Mouse (Mus musculus): Measurements from ENCODE around the gene Prkn. TPM values are rescaled to one million over a fixed set of nuclear protein-coding genes. Genes with fewer than 3 reads are reported as not detected.

Gene Prkn
- polyA plus RNA-seq, 1 experiment from 2014 or later: 2.4 TPM

DNA sequence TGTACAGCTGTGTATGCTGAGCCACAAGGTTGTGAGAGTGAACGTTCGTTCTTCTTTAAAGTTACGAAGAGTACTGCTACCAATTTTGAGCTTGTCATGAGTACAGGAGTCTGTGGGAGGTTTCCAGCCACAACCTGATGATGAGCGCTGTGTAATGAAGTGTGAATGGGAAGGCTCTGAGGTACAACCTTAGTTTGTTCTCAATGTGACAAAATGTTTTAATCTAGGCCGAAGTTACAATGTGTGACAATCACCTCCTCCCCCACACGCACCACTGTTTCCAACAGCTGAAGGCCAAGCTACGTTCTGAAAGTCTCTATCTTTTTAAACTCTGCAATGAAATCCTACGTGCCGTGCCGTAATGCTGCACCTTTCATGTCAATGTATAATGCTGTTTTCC is 1262.1 kb downstream of the Prkn start:
- H3K27ac ChIP-seq: no peak overlapping the region
- 97% methylated on average over 10 of the region's 10 CpGs for WGBS
- H3K27me3 ChIP-seq: no peaks in the 10 kb centered on the region
- no peaks in the 10 kb centered on the region for H3K4me1 ChIP-seq
- peaks cover 5% of the 10 kb centered on the region; the same call in 1 of the 2 replicates for H3K9me3 ChIP-seq (replicated peaks)
- no peak overlapping the region for H3K4me2 ChIP-seq (replicated peaks)
- no peak overlapping the region for H3K9ac ChIP-seq
- H3K4me3 ChIP-seq: no peak overlapping the region
- no peak for ATAC-seq (ENCODE audit: low FRiP score)
- no peaks in the 10 kb centered on the region for H3K36me3 ChIP-seq

DNA sequence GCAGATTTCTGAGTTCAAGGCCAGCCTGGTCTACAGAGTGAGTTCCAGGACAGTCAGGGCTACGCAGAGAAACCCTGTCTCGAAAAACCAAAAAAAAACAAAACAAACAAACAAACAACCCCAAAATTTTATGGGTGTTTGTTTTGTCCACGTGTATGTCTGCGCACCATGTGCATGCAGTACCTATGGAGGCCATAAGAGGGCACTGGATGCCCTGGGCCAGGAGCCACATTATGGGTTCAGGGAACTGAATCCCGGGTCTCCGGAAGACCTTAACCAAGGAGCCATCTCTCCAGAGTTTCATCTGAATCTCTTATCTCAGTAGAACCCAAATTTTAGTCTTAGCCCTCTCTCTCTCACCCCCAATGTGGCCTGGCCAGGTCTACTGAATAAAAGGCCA is 1263.6 kb downstream of the Prkn start:
- no peak overlapping the region for H3K4me2 ChIP-seq (replicated peaks)
- ATAC-seq (ENCODE audit: low FRiP score): no peak
- 81% methylated on average over 6 of the region's 6 CpGs for WGBS
- no peak overlapping the region for H3K4me3 ChIP-seq
- H3K27ac ChIP-seq: no peak overlapping the region
- no peaks in the 10 kb centered on the region for H3K27me3 ChIP-seq
- no peaks in the 10 kb centered on the region for H3K36me3 ChIP-seq
- H3K9ac ChIP-seq: no peak overlapping the region
- H3K9me3 ChIP-seq (replicated peaks): peaks cover 5% of the 10 kb centered on the region; the same call in 1 of the 2 replicates
- no peaks in the 10 kb centered on the region for H3K4me1 ChIP-seq

DNA sequence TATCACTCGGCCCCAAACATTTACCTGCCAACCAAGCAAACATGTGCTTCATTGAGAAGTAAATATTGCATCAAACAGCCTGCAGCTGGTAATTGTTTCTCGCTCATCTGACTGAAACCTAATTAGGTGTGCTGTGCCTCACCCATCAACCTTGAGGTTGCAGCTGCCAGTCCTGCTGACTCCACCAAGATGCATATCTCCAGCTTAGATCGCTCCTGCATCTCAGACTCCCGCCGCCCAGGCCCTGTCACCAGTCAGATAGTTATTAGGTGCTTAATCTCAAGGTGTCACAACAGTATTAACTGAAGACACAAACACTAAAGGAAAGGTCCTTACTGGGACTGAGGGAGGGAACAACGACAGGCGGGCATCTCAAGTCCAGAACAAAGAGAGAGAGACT is 1264.1 kb downstream of the Prkn start:
- H3K36me3 ChIP-seq: no peaks in the 10 kb centered on the region
- H3K4me1 ChIP-seq: no peaks in the 10 kb centered on the region
- no peaks in the 10 kb centered on the region for H3K27me3 ChIP-seq
- no peak overlapping the region for H3K9ac ChIP-seq
- H3K9me3 ChIP-seq (replicated peaks): peaks cover 5% of the 10 kb centered on the region; the same call in 1 of the 2 replicates
- H3K4me3 ChIP-seq: no peak overlapping the region
- no peak for ATAC-seq (ENCODE audit: low FRiP score)
- 91% methylated on average over 7 of the region's 7 CpGs for WGBS
- no peak overlapping the region for H3K4me2 ChIP-seq (replicated peaks)
- H3K27ac ChIP-seq: no peak overlapping the region

DNA sequence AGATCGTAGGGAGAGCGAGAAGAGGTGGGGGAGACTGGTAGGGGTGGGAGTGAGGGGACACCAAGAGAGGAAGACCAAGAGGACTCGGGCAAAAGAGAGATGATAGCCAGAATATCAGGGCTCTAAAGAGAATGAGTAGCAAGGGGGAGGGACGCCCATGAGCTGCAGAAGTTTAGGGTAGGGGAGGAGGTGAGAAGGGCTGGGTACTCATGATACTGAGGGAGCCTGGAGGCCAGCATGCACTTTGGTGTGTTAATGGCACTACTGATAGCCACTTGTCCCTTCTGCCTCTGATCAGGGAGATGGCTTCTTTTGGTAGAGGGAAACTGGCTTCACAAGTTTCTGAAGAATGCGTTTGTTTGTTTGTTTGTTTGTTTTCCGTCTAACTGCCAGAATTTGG is 1264.5 kb downstream of the Prkn start:
- Histone ChIP-seq H3K27ac (no peak overlapping the region), H3K4me2 (replicated peaks) (no peak overlapping the region), H3K9me3 (replicated peaks) (peaks cover 4% of the 10 kb centered on the region; the same call in 1 of the 2 replicates), H3K4me3 (no peak overlapping the region), H3K36me3 (no peaks in the 10 kb centered on the region), H3K27me3 (no peaks in the 10 kb centered on the region), H3K9ac (no peak overlapping the region), H3K4me1 (no peaks in the 10 kb centered on the region)
- 84% methylated on average over 6 of the region's 6 CpGs for WGBS
- no peak for ATAC-seq (ENCODE audit: low FRiP score)

DNA sequence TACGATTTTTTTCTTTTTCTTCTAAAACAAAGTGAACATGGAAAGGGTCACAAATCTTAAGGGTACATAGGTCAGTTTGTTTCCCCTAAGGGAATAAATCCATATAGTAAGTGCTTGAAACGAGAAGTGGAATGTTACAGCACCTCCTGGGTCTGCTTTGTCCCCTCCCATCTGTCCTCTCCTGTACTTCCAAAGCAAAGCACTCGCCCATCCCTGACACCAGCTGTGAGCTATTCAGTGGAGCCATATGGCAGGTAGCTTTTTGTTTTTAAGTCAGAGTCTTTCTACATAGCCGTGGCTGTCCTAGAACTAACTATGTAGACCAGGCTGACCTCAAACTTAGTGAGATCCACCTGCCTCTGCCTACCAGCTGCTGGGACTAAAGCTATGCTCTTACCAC is 1266.1 kb downstream of the Prkn start:
- no peak overlapping the region for H3K4me3 ChIP-seq
- WGBS: 52% methylated on average over 4 of the region's 4 CpGs
- H3K4me1 ChIP-seq: no peaks in the 10 kb centered on the region
- no peak overlapping the region for H3K4me2 ChIP-seq (replicated peaks)
- no peaks in the 10 kb centered on the region for H3K27me3 ChIP-seq
- no peak overlapping the region for H3K9ac ChIP-seq
- no peak overlapping the region for H3K27ac ChIP-seq
- no peak for ATAC-seq (ENCODE audit: low FRiP score)
- H3K36me3 ChIP-seq: no peaks in the 10 kb centered on the region
- no peaks in the 10 kb centered on the region for H3K9me3 ChIP-seq (replicated peaks)

Other genes starting within 250 kb of the Prkn start
- 9.3 and 11.1 TPM in 2 replicates for gene Pacrg, start 73 bp upstream of the Prkn start, polyA plus RNA-seq (2016; fragmentation: Nextera tagmentation; extraction: Ambion mirVana)

Measured in hindbrain, embryonic 12.5 days (tissue).